Mouse (Mus musculus): ENCODE data around the gene Stk11ip.
A peak's percentile ranks its signal among the peaks of the same experiment; 100 is the strongest.

Gene Stk11ip

GRCm38 (mm10) chr1:75544351-75544750 is 23.0 kb downstream of the Stk11ip start:
- DNase-seq: no peak

- DNase-seq: peak; percentile 77
Observed at GRCm38 (mm10) chr1:75545965-75546956, 24.9 kb downstream of the Stk11ip start, which contains the start of gene Slc4a3. Slc4a3 (plus strand) TSS chr1:75546266.

- no peak for DNase-seq
Observed at GRCm38 (mm10) chr1:75547351-75547750, 26.0 kb downstream of the Stk11ip start.

GRCm38 (mm10) chr1:75548083-75548482 is 26.8 kb downstream of the Stk11ip start:
- DNase-seq: no peak

- no peak for DNase-seq
Observed at GRCm38 (mm10) chr1:75548871-75549270, 27.5 kb downstream of the Stk11ip start.

- DNase-seq: no peak
Observed at GRCm38 (mm10) chr1:75549289-75550279, 28.3 kb downstream of the Stk11ip start.

- no peak for DNase-seq
Observed at GRCm38 (mm10) chr1:75550586-75550985, 29.3 kb downstream of the Stk11ip start.

- DNase-seq: no peak
Observed at GRCm38 (mm10) chr1:75555680-75556079, 34.4 kb downstream of the Stk11ip start.

- DNase-seq: no peak
Observed at GRCm38 (mm10) chr1:75556143-75556781, 34.9 kb downstream of the Stk11ip start.

- DNase-seq: no peak
Observed at GRCm38 (mm10) chr1:75557041-75557440, 35.7 kb downstream of the Stk11ip start.

GRCm38 (mm10) chr1:75558388-75559178 is 37.3 kb downstream of the Stk11ip start:
- DNase-seq: no peak

GRCm38 (mm10) chr1:75559212-75559925 is 38.0 kb downstream of the Stk11ip start:
- peak; percentile 94 for DNase-seq

GRCm38 (mm10) chr1:75560206-75560913 is 39.0 kb downstream of the Stk11ip start:
- no peak for DNase-seq

- no peak for DNase-seq
Observed at GRCm38 (mm10) chr1:75561221-75561897, 40.0 kb downstream of the Stk11ip start.

- DNase-seq: no peak
Observed at GRCm38 (mm10) chr1:75561898-75562238, 40.5 kb downstream of the Stk11ip start.

- no peak for DNase-seq
Observed at GRCm38 (mm10) chr1:75564102-75564501, 42.8 kb downstream of the Stk11ip start.

GRCm38 (mm10) chr1:75564916-75565315 is 43.6 kb downstream of the Stk11ip start:
- no peak for DNase-seq

GRCm38 (mm10) chr1:75565616-75566015 is 44.3 kb downstream of the Stk11ip start:
- DNase-seq: no peak

GRCm38 (mm10) chr1:75570403-75570802 is 49.1 kb downstream of the Stk11ip start:
- DNase-seq: no peak

- no peak for DNase-seq
Observed at GRCm38 (mm10) chr1:75572776-75573175, 51.4 kb downstream of the Stk11ip start.
